Comparison of ENCODE assay signal across 9 mouse cellular contexts in genomic region chr14:105675801-105676645, GRCm38 (mm10).
A peak's percentile ranks its signal among the peaks of the same experiment; 100 is the strongest.
DNase-seq lines count a peak whose midpoint lies in the region; ATAC-seq lines count a peak whose summit lies in the region.
"Had no signal": no experiment of that assay in that cellular context is flagged by ENCODE, and none has a peak within 500 bp of the region (broad histone marks: within the 10 kb centered on the region; RNA-seq: fewer than 3 reads in every experiment).

No protein-coding gene starts in this region.

- no peak for DNase-seq in frontal cortex, postnatal 10 days (ENCODE audit: low spot score in 2 of 2)
- peak; percentile 28 for DNase-seq in 416B (ENCODE audit: low read depth)
- peak; percentile 6 for DNase-seq in induced T-regulatory cell, adult 2 months (ENCODE audit: low read depth)
- DNase-seq in ovary, postnatal 10 days (ENCODE audit: low spot score), result no peak
- no peak for DNase-seq in testis, postnatal 10 days (ENCODE audit: low spot score)
- DNase-seq in gastrocnemius, postnatal 25 days, result no peak

- no peak overlapping the region for H3K4me3 ChIP-seq in embryonic facial prominence, embryonic 15.5 days (replicated peaks)

- H3K9me3 ChIP-seq in embryonic facial prominence, embryonic 15.5 days (replicated peaks), result no peaks in the 10 kb centered on the region

- H3K4me1 ChIP-seq in embryonic facial prominence, embryonic 15.5 days, result 0 out of 2 replicates have a peak, but pooled peaks cover 4% of the 10 kb centered on the region

- no peak overlapping the region for H3K4me2 ChIP-seq in embryonic facial prominence, embryonic 15.5 days (replicated peaks)

- H3K27ac ChIP-seq in embryonic facial prominence, embryonic 15.5 days (replicated peaks), result peak overlapping the region; percentile 51

- no peaks in the 10 kb centered on the region for H3K36me3 ChIP-seq in embryonic facial prominence, embryonic 15.5 days

- H3K27me3 ChIP-seq in embryonic facial prominence, embryonic 15.5 days, result no peaks in the 10 kb centered on the region

- H3K9ac ChIP-seq in embryonic facial prominence, embryonic 15.5 days, result no peak overlapping the region

- ATAC-seq in frontal cortex, adult (ENCODE audit: low TSS enrichment), result peak; percentile 66
- no peak for ATAC-seq in embryonic facial prominence, embryonic 15.5 days (ENCODE audit: insufficient number of reproducible peaks, low FRiP score, low TSS enrichment, low read depth)
- ATAC-seq: intestine, embryonic 16.5 days had no signal

- WGBS in embryonic facial prominence, embryonic 15.5 days, result 31% methylated on average over 13 of the region's 13 CpGs

Comparison
In these comparisons a context has a peak if more than half of its experiments do, and no peak if none do; other contexts are left out.
1. DNase-seq: peak in 416B (single experiment) and induced T-regulatory cell, adult 2 months (single experiment); none in frontal cortex, postnatal 10 days (0 of 2), ovary, postnatal 10 days (single experiment), testis, postnatal 10 days (single experiment) and gastrocnemius, postnatal 25 days (single experiment).